Mouse (Mus musculus): Measurements from ENCODE around the gene Safb2. TPM values are rescaled to one million over a fixed set of nuclear protein-coding genes. Genes with fewer than 3 reads are reported as not detected.

Safb2 gene
- total RNA-seq, 2 experiments from 2014 or later, result 40.4 to 44.0 TPM

GRCm38 (mm10) chr17:56611861-56612564 is 27.6 kb upstream of the Safb2 start:
- intact Hi-C loops (cut with DNase I), result loop anchor here (5.0 kb wide), 1 partner anchor 55 kb away; no protein-coding TSS in a partner anchor
- DNase-seq (ENCODE audit: low spot score), result no peak

- no peak for DNase-seq (ENCODE audit: low spot score)
- intact Hi-C loops (cut with DNase I), result loop anchor here (5.0 kb wide), 1 partner anchor 56 kb away; no protein-coding TSS in a partner anchor
These were observed 26.9 kb upstream of the Safb2 start for GRCm38 (mm10) chr17:56611323-56611722.

- DNase-seq (ENCODE audit: low spot score), result peak; percentile 93
- intact Hi-C loops (cut with DNase I), result loop anchor here (5.0 kb wide), 2 partner anchors 58 to 153 kb away; partner anchors contain the start of gene Dus3l
These were observed 25.2 kb upstream of the Safb2 start, which contains the start of gene 2410015M20Rik for GRCm38 (mm10) chr17:56609452-56610171. Gene 2410015M20Rik (minus strand): TSS chr17:56609771.

GRCm38 (mm10) chr17:56608699-56609098 is 24.3 kb upstream of the Safb2 start:
- DNase-seq (ENCODE audit: low spot score), result no peak
- intact Hi-C loops (cut with DNase I), result loop anchor here (5.0 kb wide), 1 partner anchor 154 kb away; the partner anchor contains the start of gene Dus3l

- no peak for DNase-seq (ENCODE audit: low spot score)
- intact Hi-C loops (cut with DNase I), result loop anchor here (5.0 kb wide), 1 partner anchor 155 kb away; the partner anchor contains the start of gene Dus3l
These were observed 23.2 kb upstream of the Safb2 start for GRCm38 (mm10) chr17:56607521-56608062.

GRCm38 (mm10) chr17:56605431-56605830 is 21.0 kb upstream of the Safb2 start:
- intact Hi-C loops (cut with DNase I), result loop anchor here (2.0 to 5.0 kb wide), 2 partner anchors 19 to 157 kb away; partner anchors contain the start of gene Dus3l
- no peak for DNase-seq (ENCODE audit: low spot score)

- intact Hi-C loops (cut with DNase I), result loop anchor here (2.0 kb wide), 1 partner anchor 18 kb away; no protein-coding TSS in a partner anchor
- no peak for DNase-seq (ENCODE audit: low spot score)
These were observed 20.0 kb upstream of the Safb2 start for GRCm38 (mm10) chr17:56604422-56604821.

- DNase-seq (ENCODE audit: low spot score), result no peak
- intact Hi-C loops (cut with DNase I), result loop anchor here (2.0 kb wide), 1 partner anchor 17 kb away; no protein-coding TSS in a partner anchor
These were observed 19.6 kb upstream of the Safb2 start for GRCm38 (mm10) chr17:56604070-56604380.

- intact Hi-C loops (cut with DNase I), result loop anchor here (2.0 kb wide), 1 partner anchor 17 kb away; no protein-coding TSS in a partner anchor
- no peak for DNase-seq (ENCODE audit: low spot score)
These were observed 19.0 kb upstream of the Safb2 start for GRCm38 (mm10) chr17:56603186-56604069.

- DNase-seq (ENCODE audit: low spot score), result peak; percentile 23
- intact Hi-C loops (cut with DNase I), result no loop called here
These were observed 9.3 kb upstream of the Safb2 start for GRCm38 (mm10) chr17:56593527-56594271.

GRCm38 (mm10) chr17:56592553-56592952 is 8.2 kb upstream of the Safb2 start:
- intact Hi-C loops (cut with DNase I), result no loop called here

GRCm38 (mm10) chr17:56588921-56589320 is 4.5 kb upstream of the Safb2 start:
- intact Hi-C loops (cut with DNase I), result no loop called here
- no peak for DNase-seq (ENCODE audit: low spot score)

More at GRCm38 (mm10) chr17:56592553-56592952, 8.2 kb upstream of the Safb2 start:
- DNase-seq (ENCODE audit: low spot score), result no peak

GRCm38 (mm10) chr17:56587773-56588172 is 3.4 kb upstream of the Safb2 start:
- intact Hi-C loops (cut with DNase I), result loop anchor here (2.0 kb wide), 1 partner anchor 17 kb away; no protein-coding TSS in a partner anchor
- DNase-seq (ENCODE audit: low spot score), result no peak

GRCm38 (mm10) chr17:56585171-56585821 is 911 bp upstream of the Safb2 start:
- no peak for DNase-seq (ENCODE audit: low spot score)
- intact Hi-C loops (cut with DNase I), result no loop called here

- intact Hi-C loops (cut with DNase I), result loop anchor here (5.0 kb wide), 1 partner anchor 89 kb away; the partner anchor contains the start of gene Ranbp3
- DNase-seq (ENCODE audit: low spot score), result peak; percentile 28
These were observed 651 bp downstream of the Safb2 start for GRCm38 (mm10) chr17:56583611-56584256.

- intact Hi-C loops (cut with DNase I), result loop anchor here (5.0 kb wide), 1 partner anchor 89 kb away; the partner anchor contains the start of gene Ranbp3
- DNase-seq (ENCODE audit: low spot score), result no peak
These were observed 1.3 kb downstream of the Safb2 start for GRCm38 (mm10) chr17:56583071-56583470.

- intact Hi-C loops (cut with DNase I), result no loop called here
These were observed 11.4 kb downstream of the Safb2 start for GRCm38 (mm10) chr17:56572939-56573338.

GRCm38 (mm10) chr17:56572154-56572553 is 12.2 kb downstream of the Safb2 start:
- intact Hi-C loops (cut with DNase I), result no loop called here
- no peak for DNase-seq (ENCODE audit: low spot score)

More at GRCm38 (mm10) chr17:56572939-56573338, 11.4 kb downstream of the Safb2 start:
- DNase-seq (ENCODE audit: low spot score), result no peak
